Mouse (Mus musculus): ENCODE measurements around the gene Cdk17.

The Cdk17 gene

DNA sequence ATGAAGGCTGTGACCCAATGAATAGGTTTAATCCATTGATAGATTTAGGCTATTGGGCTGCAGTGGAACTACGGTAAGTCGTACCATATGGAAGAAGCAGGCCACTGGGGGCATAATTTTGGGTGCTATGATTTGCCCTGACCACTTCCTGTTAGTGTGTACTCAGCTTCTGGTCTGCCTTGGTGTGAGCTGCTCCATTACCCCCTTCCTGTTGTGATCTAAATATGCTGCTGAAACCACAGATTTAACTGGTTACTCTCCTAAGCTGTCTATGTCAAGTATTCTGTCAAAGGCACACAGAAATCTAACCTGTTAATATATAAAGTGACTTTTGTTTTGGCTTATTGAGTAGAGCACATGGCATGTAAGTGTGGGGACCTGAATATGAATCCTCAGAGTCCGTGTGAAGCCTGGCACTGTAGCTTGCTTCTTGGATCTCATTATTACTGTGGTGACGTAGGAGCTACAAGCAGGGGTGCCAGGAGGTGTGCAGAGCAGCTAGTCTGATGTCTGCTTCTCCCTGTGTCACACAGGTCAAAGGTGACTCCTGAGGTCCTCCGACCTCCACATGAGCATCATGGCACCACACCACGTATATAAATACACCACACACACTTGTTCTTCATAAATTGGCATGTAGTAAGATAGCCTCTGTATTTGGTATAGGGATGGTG lies 10.6 kb downstream of the Cdk17 start:
- peak in 1 of 2 experiments; percentile 45 for DNase-seq

DNA sequence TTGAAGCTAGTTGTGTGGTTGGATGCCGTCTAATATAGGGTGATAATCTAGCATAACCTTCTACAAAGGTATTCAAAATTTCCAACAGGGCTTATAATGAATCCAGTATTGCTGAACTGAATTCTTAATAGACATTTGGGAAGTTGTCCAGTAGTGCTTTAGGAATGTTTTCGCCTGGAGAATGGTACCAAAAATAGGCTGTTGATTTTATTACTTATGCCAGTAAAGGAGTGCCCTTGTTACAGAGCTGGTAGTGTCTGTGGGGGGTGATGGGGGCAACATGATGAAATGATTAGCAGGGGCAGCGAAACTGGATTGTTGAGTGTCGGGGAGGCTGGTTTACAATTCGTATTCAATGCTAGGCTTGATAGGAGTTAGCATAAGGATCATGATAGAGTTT lies 16.8 kb downstream of the Cdk17 start:
- DNase-seq = no peak

DNA sequence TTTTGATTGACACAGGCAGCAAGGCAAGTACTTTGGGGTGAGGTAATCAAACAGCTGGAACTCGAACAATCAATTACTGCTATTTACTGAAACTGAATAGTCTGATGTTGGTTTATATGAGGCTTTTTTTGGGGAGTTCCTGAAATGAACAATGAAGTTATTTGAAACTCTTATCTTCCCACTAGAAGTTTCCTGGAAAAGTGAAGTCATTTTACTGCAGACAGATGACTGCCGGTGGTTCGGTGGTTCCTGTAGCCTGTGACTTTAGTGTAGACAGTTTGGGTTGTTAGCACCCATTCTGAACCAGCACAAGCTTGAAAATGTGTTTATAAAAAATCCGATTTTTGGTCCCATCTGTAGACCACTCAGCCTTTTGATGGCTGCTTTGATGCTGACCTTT lies 17.2 kb downstream of the Cdk17 start:
- DNase-seq = no peak

DNA sequence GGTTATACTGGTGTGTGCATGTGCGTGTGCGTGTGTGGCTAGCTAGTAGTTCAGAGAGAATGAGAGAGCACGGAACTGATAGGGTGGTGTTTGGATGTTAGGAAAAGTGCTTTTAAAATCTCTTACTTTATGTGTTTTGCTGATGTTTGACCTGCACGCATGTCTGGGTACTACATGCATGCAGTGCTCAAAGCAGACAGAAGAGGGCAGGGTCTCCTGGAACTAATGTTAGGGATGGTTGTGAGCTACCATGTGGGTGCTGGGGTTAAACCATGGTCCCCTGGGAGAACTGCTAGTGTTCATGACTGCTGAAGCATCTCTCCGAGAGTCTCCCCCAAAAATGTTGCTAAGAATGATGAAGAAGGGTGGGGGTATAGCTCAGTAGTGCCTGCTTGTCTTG lies 18.0 kb downstream of the Cdk17 start:
- no peak for DNase-seq

DNA sequence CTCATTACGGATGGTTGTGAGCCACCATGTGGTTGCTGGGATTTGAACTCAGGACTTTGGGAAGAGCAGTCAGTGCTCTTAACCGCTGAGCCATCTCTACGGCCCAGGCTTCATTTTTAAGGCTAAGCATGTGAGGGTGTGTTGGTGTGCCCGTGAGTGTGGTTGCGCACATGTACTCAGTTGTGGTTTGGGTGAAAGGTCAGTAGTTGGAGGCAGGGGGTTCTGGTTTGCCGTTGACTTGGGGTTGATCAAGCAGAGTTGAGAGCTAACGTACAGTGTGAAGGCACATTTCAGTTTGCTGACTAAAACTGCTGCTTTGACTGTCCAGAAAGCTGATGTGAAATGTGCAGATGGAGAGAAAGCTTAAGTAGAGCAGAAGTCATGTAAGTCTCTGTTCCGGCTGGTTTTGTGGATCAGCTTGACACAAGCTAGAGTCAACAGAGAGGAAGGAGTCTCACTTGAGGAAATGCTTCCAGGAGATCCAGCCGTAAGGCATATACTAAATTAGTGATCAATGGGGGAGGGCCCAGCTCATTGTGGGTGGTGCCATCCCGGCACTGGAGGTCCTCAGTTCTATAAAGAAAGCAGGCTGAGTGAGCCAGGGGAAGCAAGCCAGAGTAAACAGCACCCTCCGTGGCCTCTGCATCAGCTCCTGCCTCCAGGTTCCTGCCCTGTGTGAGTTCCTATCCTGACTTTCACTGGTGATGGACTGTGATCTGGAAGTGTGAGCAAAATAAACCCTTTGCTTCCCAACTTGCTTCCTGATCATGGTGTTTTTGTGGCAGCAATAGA lies 19.2 kb downstream of the Cdk17 start:
- DNase-seq = no peak

DNA sequence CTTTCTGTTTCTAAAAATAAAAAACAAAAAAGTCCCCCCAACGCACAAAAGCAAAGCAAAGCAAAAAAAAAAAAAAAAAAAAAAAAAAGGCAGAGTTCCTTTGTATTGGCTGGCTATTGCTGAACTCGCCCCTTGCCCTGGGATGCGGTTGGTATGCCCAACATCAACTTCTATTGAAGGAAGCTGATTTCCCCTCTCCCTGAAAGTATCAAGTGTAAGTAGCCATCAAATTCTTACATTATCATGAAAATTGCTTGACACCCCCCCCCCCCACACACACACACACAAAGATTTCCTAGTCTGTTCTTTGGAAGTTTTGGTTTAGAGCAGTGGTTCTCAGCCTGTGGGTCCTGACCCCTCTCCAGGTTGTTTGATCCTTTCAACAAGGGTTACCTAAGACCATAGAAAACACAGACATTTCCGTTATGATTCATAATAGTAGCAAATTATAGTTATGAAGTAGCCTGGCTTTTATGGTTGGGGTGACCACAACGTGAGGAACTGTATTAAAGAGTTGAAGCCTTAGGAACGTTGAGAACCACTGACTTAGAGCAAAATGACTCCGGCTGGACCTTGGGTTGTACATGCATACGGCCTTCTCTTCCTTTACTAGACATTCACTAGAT lies 23.8 kb downstream of the Cdk17 start:
- no peak for DNase-seq

DNA sequence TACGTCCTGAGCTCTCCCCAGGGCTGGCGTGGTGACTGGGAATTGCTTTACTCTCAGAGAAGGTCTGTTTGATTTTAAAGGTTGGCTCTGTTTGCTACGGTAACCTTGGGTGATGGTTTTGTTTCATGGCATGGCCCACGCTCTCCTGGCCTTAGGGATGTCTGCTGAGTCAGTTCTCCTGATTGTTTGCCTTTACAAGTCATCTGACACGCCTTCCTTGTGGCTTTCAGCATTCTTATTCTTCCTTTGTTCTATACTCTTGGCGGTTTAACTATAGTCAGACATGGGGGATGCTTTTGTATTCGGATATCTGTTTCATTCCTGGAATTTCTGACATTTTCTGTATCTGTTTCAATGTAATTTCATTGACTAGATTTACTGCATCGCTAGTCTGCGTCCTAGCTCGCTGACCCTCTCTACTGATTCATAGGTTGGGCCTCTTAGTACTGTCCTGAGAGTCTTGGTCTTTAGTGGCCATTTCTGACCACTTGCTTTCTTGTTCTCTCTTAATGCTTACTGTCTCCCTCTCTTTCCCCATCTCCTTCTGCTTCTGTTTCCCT lies 27.8 kb downstream of the Cdk17 start:
- DNase-seq = no peak

DNA sequence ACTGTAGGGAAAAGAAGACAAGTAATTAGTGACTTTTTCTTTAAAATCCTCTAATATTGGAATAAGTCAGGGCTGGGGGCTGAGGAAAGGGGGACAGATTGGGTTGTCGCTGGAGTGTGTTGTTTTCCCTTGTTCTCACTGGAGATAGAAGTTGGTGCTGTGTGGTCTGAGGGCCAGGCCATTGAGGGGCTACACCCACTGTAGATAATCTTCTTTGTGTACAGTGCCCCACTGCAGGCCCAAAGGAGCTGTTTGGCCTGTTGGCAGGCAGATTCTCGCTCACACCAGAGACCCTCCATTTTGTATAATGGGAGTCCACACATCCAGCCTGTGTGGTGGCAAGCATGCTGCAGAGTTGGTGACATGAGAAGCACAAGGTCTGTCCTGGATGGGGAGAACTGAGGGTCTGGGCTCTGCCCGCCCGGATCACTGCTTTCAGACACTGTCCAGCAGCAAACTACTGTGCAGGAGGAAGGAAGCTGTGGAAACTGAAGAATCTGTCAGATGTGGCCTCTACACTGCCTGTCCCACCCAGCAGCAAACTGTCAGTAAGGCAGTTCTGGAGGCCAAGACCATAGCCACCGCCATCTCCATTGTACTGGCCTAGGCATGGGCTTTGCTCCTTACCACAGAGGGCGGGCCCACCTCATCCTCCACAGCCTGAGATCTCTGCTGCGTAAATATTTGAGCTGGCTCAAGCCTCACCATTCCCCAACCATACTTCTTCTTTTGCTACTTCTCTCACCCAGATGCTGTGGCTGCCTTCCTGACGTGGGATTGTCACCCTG lies 30.0 kb downstream of the Cdk17 start:
- no peak for DNase-seq

DNA sequence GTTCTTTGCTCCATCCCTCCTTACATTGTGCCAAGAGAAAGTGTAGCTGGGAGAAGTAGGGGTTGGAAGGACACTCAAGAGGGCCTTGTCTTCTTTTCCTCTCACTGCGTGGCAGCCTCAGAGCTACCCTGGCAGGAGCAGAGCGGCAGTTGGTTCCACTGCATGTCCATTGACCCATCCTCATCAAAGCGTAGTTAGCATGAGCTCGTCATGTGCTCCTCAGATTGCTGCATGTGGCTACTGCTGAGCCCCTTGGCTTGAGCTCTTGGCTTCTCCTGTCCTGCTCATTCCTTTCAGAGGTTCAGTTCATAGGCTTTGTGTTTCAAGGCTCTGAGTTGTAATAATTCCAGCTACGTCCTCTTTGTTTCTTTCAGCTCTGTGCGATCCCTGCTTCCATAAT lies 36.4 kb downstream of the Cdk17 start:
- peak; percentile 61 to 62 for DNase-seq

DNA sequence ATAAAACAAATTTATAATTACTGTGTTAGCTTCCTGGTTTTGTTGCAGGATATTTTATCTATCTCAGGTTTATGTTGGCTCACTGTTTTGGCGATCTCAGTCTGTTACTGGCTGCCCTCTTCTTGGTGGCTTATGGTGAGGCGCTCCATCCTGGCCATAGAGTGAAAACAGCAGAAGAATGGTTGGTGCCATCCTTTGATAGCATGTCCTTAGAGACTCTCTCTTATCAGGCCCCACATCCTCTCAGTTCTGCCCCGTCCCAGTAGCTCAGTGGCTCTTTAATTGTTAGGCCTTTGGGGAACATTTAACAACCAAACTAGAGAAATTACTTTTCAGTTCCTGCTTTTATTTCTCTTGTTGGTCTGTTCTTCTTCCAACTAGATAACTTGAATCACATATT lies 38.3 kb downstream of the Cdk17 start:
- DNase-seq = no peak

DNA sequence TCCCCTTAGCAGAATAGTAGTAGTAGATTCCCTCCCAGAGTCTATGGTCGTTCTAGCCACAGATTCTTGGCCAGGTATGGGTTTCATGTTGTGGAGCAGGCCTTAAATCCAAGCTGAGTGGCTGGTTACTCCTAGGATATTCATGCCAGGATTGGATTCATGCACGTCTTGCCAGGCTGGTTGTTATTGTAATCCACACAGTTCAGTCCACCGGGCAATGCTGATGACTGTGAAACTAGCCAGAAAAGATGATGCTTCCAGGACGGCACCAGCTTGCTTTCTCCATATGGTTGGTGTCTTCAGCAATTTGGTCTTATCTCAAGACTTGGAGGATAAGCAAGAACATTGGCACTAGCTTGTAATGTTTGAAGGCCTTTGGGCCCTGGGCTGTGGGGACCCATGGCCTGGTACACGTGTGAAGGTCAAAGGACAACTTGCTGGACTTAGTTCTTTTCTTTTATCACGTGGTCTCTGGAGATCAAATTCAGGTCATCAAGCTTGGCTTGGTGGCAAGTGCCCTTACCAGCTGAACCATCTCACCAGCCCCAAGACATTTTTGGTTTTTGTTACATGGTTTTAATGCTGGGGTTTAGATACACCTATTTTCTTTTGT lies 41.3 kb downstream of the Cdk17 start:
- DNase-seq = peak in 1 of 2 experiments; percentile 44

DNA sequence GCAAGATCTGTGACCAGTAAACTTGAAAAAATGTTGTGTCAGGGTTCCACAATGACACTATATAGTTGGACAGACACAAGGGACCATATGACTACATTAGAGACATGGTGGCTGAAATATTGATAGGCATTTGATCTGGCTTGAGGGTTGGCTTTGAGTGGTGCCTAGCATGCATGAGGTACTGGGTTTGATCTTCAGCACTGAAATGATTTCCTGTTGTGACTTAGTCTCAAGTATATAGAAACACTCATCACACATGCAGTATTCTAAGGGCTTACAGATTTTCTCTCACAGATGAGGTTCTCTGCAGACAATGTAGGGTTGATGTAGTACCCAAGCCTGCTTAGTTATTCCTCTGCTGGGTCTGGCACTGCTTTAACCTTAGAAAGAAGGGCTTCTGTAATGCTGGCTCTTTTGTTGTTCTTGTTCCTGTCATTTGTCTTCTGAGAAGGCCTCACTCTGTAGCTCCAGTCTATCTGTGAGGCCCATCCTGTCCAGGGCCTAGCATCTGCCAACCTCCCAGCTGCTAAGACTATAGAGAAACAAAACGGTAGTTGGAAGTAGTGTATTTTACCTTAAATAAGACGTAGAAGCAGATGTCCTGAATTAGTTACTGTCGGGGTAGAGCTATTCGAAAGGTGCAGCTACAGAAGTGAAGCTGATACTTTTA lies 44.7 kb downstream of the Cdk17 start:
- DNase-seq = no peak

DNA sequence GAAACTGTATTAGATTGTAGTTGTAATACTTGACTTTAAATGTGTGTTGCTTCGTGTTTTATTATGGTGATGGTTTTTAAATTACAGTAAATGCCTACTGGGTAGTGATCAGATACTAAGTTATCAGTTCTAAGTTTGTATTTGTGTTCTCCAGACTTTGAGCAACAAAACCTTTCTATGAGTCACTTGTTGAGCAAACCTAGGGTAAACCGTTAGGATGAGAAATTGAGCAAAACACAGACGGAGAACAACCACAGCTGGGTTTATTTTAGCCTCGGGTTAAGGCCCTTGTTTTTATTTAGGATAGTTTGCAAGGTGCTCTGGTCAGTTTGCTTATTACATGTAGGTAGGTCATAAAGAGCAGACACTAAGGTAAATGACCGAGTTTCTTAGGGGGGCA lies 46.5 kb downstream of the Cdk17 start:
- DNase-seq = no peak

DNA sequence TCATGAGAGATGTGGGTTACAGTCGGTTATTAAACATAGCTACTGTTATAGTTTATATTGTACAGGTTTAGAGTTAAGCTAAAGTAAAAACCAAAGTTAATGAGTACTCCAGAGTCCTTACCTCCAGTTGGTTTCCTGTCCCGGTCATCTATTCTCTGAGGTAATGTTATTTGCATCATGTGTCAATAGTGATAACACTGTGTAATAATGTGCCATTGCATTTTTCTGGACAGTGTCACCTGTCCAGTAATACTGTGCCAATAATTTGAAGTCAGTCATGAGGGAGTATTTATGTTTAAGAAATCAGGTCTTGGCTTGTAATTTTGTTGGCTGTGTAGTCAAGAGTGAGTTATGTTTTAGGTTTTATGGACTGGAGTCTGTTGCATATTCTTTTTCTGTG lies 52.0 kb downstream of the Cdk17 start:
- no peak for DNase-seq

DNA sequence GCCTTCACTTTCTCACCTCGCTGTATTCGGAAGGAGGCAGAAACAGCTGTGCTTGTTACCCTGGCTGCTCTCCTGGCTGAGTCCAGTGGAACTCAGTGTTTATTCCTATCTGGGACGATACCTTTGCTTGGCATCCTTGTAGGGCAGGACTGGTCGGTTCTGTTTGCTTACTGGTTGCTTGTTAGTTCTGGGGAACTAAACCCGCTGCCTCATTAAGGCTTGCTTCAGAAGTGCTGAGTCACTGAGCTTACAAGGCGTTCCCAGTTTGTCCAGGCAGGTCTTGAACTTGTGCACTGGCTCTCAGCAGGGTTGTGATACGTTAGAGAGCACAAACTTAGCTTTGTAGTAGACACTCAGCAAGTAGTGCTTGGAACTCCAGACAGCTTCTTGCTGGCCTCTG lies 52.7 kb downstream of the Cdk17 start:
- DNase-seq = no peak

DNA sequence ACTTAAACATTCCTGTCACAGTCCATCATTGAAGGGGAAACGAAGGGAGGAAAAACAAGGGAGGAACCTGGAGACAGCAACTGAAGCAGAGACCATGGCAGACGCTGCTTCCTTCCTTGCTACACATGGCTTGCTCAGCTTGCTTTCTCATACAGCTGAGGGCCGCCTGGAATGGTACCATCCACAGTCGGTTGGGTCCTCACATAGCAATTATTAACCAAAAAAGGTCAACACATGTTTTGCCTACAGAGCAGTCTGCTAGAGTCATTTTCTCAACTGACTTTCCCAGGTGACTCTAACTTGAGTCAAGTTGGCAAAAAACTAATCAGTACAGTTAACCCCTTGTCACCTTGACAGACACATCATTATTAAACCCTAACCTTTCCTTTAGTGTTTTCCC lies 53.6 kb downstream of the Cdk17 start:
- DNase-seq = no peak

DNA sequence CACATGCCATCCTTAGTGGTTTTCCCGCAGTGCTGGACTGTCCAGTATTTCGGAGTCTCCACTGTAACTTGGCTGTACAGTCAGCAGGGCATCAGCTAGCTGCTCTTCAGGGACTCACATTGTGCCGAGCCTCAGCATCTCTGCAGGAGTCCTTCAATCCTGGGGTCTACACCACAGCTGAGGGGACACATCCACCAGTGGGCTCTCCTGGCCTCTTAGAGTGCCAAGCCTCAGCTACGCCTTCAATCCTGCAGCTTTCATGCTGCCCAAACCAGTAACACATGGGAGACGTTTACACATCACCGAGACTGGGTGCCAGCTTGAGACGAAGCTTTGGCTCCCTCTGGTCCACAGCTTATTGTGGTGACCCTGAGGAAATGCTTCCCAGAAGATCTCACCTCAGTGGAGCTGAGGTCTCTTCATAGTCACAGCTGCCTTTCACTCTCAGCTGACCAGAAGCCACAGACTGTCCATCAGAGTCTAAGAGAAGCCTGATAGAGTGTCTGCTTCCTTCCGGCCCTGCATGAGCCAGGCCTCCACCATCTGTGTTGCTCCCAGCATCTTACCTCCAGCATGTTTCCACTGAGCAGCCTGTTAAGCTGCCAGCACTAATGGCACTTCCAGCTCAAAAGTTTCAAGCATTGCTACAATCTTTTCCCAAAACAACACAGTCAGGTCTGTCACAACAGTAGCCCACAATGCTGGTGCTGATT lies 54.5 kb downstream of the Cdk17 start:
- peak; percentile 54 to 63 for DNase-seq

DNA sequence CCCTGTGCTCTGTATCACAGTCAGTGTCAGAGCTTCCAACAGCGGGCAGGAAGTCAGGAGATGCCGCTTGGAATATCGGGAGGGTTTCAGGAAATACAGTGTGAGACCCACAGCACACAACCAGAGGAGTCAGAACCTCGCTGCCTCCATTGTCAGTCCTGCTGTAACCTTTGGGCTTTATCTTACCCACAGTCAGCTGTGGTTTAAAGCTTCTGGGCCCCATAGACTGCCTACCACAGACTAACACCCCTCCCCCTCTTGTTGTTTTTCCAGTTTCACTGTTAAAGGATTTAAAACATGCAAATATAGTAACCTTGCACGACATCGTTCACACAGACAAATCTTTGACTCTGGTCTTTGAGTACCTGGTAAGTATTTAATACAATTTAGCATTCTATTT lies 65.1 kb downstream of the Cdk17 start:
- DNase-seq = no peak

DNA sequence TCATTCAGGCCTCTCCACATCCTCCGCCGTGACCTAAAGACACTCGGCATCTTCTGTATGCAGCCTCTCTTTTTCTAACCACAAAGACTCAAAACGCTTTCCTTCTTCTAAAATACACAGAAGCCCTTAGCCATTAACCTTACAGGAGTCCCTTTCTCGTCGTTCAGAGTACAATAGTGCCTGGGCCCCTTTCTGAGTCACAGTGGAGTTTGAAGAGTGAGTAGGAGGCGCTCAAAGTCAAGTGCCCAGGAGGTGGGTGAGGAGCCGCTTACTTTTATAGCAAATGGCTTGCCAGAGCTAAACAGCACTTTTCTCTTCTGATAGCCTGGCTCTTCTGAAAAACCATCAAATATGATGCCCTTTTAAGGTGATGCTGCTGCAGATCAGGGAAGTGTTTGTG lies 67.2 kb downstream of the Cdk17 start:
- DNase-seq = no peak

DNA sequence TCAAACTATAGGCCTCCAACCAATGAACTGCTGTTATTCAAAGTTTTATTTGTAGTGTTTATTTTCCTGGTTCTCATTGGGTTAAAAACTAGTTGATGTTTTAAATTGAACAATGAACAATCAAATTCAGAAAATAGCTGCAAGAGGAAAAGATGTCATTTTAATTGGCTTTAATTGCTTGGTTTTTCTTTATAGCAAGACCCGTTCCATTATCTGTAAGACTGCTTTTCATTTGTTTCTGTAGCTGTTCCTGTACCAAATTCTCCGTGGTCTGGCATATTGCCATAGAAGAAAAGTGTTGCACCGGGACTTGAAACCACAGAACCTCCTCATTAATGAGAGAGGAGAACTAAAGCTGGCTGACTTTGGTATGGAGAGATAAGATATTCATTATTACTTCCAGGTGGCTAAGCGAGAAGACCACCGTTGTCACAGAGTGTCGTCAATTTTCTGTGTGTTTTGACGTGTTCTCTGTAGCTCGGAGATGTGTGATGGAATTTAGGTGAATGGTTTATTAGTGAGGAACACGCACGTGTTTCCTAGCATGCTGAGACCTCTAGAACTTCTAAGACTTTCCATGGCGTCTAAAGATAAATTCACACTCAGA lies 67.8 kb downstream of the Cdk17 start:
- no peak for DNase-seq

DNA sequence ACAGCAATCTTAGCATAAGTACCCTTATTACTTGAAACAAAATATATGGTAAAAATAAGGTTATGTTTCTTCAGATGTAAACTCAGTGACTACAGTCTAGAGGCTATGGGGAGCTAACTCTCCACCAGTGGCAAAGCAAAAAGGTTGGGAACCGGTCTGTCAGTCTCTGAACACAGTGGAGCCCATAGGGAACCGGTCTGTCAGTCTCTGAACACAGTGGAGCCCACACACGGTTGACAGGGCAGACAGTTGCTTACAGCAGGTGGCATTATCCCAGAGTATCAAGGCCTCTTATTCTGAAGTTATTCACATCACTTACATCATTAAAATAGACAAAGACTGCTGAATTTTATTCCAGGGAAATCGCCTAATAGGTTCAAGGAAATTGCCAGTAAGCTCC lies 70.8 kb downstream of the Cdk17 start:
- no peak for DNase-seq
